Mouse (Mus musculus): ENCODE data around the gene Gm3238. TPM values are rescaled to one million over a fixed set of nuclear protein-coding genes. Genes with fewer than 3 reads are reported as not detected.
"Not testable (repeated sequence)": the region's sequence is repeated elsewhere in the genome, so short reads cannot be mapped to it uniquely, and the experiment has no call there.

Gene Gm3238
- polyA plus RNA-seq, 2 experiments = not detected

GRCm38 (mm10) chr10:77811743-77812142 lies 40.6 kb upstream of the Gm3238 start, which contains the start of gene Gm9507:
TSS of gene Gm9507 (minus strand) at chr10:77811843.
- Histone ChIP-seq H3K27me3 (ENCODE audit: control insufficient read depth, insufficient read depth, low read length) (no peaks in the 10 kb centered on the region), H3K27ac (no peak within 1 kb of the TSS), H3K4me3 (ENCODE audit: insufficient read depth in 1 of 2, low read depth in 2 of 2, low read length in 2 of 2) (no peak within 1 kb of the TSS), H3K9me3 (ENCODE audit: control insufficient read depth, low read length) (no peaks in the 10 kb centered on the region), H3K9ac (replicated peaks) (no peak within 1 kb of the TSS), H3K36me3 (replicated peaks; ENCODE audit: control insufficient read depth, insufficient read depth, low read depth) (no peaks in the 10 kb centered on the region), H3K4me1 (replicated peaks; ENCODE audit: control insufficient read depth in 2 of 2, insufficient read depth in 2 of 2, low read length in 1 of 2) (no peaks in the 10 kb centered on the region), H3K4me2 (ENCODE audit: low read depth) (no peak within 1 kb of the TSS)
- DNase-seq (ENCODE audit: low read depth in 3 of 3, low spot score in 3 of 3) (no peak), ATAC-seq (ENCODE audit: insufficient read depth) (no peak)
- TF ChIP-seq EP300 (IDR thresholded peaks at IDR 0.05; ENCODE audit: low read depth) (no peak), CTCF (IDR thresholded peaks at IDR 0.05; ENCODE audit: low read depth) (no peak)
- 59% methylated on average over 5 of the region's 5 CpGs for WGBS (ENCODE audit: insufficient replicate concordance)

GRCm38 (mm10) chr10:77804095-77804494 lies 33.0 kb upstream of the Gm3238 start:
- 40% methylated on average over 3 of the region's 3 CpGs for WGBS (ENCODE audit: insufficient replicate concordance)
- no peaks in the 10 kb centered on the region for H3K27me3 ChIP-seq (ENCODE audit: control insufficient read depth, insufficient read depth, low read length)
- no peaks in the 10 kb centered on the region for H3K36me3 ChIP-seq (replicated peaks; ENCODE audit: control insufficient read depth, insufficient read depth, low read depth)
- H3K27ac ChIP-seq = no peak overlapping the region
- H3K9ac ChIP-seq (replicated peaks) = no peak overlapping the region
- DNase-seq (ENCODE audit: low read depth in 3 of 3, low spot score in 3 of 3) (no peak), ATAC-seq (ENCODE audit: insufficient read depth) (no peak)
- no peaks in the 10 kb centered on the region for H3K9me3 ChIP-seq (ENCODE audit: control insufficient read depth, low read length)
- H3K4me1 ChIP-seq (replicated peaks; ENCODE audit: control insufficient read depth in 2 of 2, insufficient read depth in 2 of 2, low read length in 1 of 2) = no peaks in the 10 kb centered on the region
- TF ChIP-seq CTCF (IDR thresholded peaks at IDR 0.05; ENCODE audit: low read depth) = no peak
- TF ChIP-seq EP300 (IDR thresholded peaks at IDR 0.05; ENCODE audit: low read depth) = no peak
- H3K4me3 ChIP-seq (ENCODE audit: insufficient read depth in 1 of 2, low read depth in 2 of 2, low read length in 2 of 2) = no peak overlapping the region
- no peak overlapping the region for H3K4me2 ChIP-seq (ENCODE audit: low read depth)

- DNase-seq (ENCODE audit: low read depth in 3 of 3, low spot score in 3 of 3) (no peak), ATAC-seq (ENCODE audit: insufficient read depth) (no peak)
- H3K4me3 ChIP-seq (ENCODE audit: insufficient read depth in 1 of 2, low read depth in 2 of 2, low read length in 2 of 2) = no peak within 1 kb of the TSS
- WGBS (ENCODE audit: insufficient replicate concordance) = 46% methylated on average over 8 of the region's 8 CpGs
- H3K9me3 ChIP-seq (ENCODE audit: control insufficient read depth, low read length) = no peaks in the 10 kb centered on the region
- TF ChIP-seq CTCF (IDR thresholded peaks at IDR 0.05; ENCODE audit: low read depth) = no peak
- TF ChIP-seq EP300 (IDR thresholded peaks at IDR 0.05; ENCODE audit: low read depth) = no peak
- no peaks in the 10 kb centered on the region for H3K36me3 ChIP-seq (replicated peaks; ENCODE audit: control insufficient read depth, insufficient read depth, low read depth)
- no peaks in the 10 kb centered on the region for H3K4me1 ChIP-seq (replicated peaks; ENCODE audit: control insufficient read depth in 2 of 2, insufficient read depth in 2 of 2, low read length in 1 of 2)
- no peak within 1 kb of the TSS for H3K4me2 ChIP-seq (ENCODE audit: low read depth)
- no peak within 1 kb of the TSS for H3K9ac ChIP-seq (replicated peaks)
- no peak within 1 kb of the TSS for H3K27ac ChIP-seq
- no peaks in the 10 kb centered on the region for H3K27me3 ChIP-seq (ENCODE audit: control insufficient read depth, insufficient read depth, low read length)
These were observed 27.9 kb upstream of the Gm3238 start, which contains the start of gene Gm19668 for GRCm38 (mm10) chr10:77798921-77799508. TSS of gene Gm19668 (minus strand) at chr10:77799133.

- not testable (repeated sequence) for H3K27me3 ChIP-seq (ENCODE audit: control insufficient read depth, insufficient read depth, low read length); ATAC-seq (ENCODE audit: insufficient read depth); DNase-seq (ENCODE audit: low read depth in 3 of 3, low spot score in 3 of 3); H3K4me1 ChIP-seq (replicated peaks; ENCODE audit: control insufficient read depth in 2 of 2, insufficient read depth in 2 of 2, low read length in 1 of 2); H3K9me3 ChIP-seq (ENCODE audit: control insufficient read depth, low read length); H3K36me3 ChIP-seq (replicated peaks; ENCODE audit: control insufficient read depth, insufficient read depth, low read depth); H3K27ac ChIP-seq; H3K4me2 ChIP-seq (ENCODE audit: low read depth); H3K9ac ChIP-seq (replicated peaks); H3K4me3 ChIP-seq (ENCODE audit: insufficient read depth in 1 of 2, low read depth in 2 of 2, low read length in 2 of 2)
- WGBS (ENCODE audit: insufficient replicate concordance) = 48% methylated on average over 3 of the region's 3 CpGs
These were observed 27.2 kb upstream of the Gm3238 start for GRCm38 (mm10) chr10:77798164-77798920.

- H3K27ac ChIP-seq = no peak overlapping the region
- H3K9ac ChIP-seq (replicated peaks) = no peak overlapping the region
- whole genome bisulfite sequencing (ENCODE audit: insufficient replicate concordance) = 20% methylated on average over 3 of the region's 3 CpGs
- ATAC-seq (ENCODE audit: insufficient read depth) = no peak
- TF ChIP-seq EP300 (IDR thresholded peaks at IDR 0.05; ENCODE audit: low read depth) (no peak), CTCF (IDR thresholded peaks at IDR 0.05; ENCODE audit: low read depth) (no peak)
- H3K9me3 ChIP-seq (ENCODE audit: control insufficient read depth, low read length) = no peaks in the 10 kb centered on the region
- no peak overlapping the region for H3K4me3 ChIP-seq (ENCODE audit: insufficient read depth in 1 of 2, low read depth in 2 of 2, low read length in 2 of 2)
- H3K4me1 ChIP-seq (replicated peaks; ENCODE audit: control insufficient read depth in 2 of 2, insufficient read depth in 2 of 2, low read length in 1 of 2) = no peaks in the 10 kb centered on the region
- no peak for DNase-seq (ENCODE audit: low read depth in 3 of 3, low spot score in 3 of 3)
- H3K27me3 ChIP-seq (ENCODE audit: control insufficient read depth, insufficient read depth, low read length) = no peaks in the 10 kb centered on the region
- no peaks in the 10 kb centered on the region for H3K36me3 ChIP-seq (replicated peaks; ENCODE audit: control insufficient read depth, insufficient read depth, low read depth)
- H3K4me2 ChIP-seq (ENCODE audit: low read depth) = no peak overlapping the region
These were observed 26.6 kb upstream of the Gm3238 start for GRCm38 (mm10) chr10:77797677-77798076.

Measured in liver, embryonic 14.5 days (tissue).